Mouse (Mus musculus) kidney, adult 11 months (tissue): ENCODE measurements around the gene Tmem184c.

Experiments
- DNase-seq: peaks from one replicate; pipeline ENCODE4 v3.0.0; 2022

Gene Tmem184c

DNA sequence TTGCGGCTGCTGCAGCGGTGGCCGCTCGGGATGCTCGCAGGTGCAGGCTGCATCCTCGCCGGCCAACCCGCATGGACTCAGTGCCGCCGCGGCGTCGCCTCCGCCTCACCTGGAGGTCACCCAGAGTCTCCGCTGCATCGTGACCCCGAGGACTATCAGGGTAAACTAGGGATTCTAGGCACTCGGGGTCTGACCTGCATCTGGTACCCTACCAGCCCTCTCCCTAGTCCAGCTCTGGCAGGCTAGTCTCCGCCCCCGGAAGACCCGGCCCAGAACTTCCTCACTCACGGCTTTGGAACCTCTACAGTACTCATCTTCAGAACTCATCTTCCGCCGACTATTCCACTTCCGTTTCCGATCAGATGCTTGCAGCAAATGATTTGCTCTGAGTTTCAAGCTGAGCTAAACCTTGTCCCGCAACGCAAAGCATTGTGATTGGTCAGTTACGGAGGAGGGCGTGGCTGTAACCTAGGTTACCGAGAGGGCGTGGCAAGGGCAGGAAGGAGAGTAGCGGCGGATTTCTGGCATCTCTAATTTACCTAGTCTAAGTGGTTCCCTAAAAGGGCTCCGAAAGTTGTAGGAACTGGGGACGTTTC, at the start of gene Tmem184c:
Tmem184c (minus strand) TSS at position 325 of the 596 bp plus-strand sequence.
- DNase-seq = peak; percentile 97

GRCm38 (mm10) chr8:77659534-77660080, 49.1 kb upstream of the Tmem184c start:
- no peak for DNase-seq

DNA sequence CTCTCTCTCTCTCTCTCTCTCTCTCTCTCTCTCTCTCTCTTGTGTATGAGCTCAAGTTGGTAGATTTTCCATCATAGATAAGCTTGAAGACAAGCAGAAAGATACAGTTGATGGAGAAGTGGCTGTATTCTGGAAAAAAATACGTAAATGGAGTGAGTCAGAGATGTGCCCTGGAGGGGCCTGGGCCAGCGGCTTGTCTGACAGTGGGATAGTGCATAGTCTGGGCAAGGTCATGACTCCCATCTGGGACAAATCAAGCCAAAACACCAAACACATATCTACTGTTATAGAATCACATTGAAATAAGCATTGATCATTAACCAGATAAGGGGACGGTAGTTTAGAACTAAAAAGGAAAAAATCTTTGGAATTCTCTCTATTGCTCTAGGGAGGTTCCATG, 47.9 kb upstream of the Tmem184c start:
- DNase-seq = no peak

DNA sequence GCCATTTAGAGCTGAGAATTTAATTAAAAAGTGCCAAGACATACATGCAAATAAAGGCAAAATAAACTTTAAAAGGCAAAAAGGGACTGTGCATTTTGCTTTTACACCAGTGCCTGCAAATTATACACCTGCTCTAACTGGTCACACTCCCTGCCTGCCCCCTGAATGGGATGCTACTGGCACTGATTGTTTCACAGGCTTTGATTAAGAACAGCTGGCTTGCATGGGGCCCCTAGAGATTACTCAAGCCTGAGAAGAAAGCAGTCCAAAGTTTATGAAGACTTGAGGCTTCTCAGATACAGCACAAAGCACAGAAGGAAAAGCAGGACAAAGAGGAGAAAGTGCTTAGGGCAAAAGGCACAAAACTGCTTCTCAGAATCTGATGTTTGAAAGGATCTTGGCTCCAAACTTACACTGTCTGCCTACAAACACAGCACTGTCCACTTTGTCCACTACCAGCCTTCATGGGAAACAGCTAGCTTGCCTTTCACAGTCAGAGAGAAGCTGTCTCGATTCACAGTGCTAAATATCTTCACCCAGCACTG, 40.2 kb upstream of the Tmem184c start:
- DNase-seq = no peak

GRCm38 (mm10) chr8:77640093-77640839, 29.8 kb upstream of the Tmem184c start:
- no peak for DNase-seq

DNA sequence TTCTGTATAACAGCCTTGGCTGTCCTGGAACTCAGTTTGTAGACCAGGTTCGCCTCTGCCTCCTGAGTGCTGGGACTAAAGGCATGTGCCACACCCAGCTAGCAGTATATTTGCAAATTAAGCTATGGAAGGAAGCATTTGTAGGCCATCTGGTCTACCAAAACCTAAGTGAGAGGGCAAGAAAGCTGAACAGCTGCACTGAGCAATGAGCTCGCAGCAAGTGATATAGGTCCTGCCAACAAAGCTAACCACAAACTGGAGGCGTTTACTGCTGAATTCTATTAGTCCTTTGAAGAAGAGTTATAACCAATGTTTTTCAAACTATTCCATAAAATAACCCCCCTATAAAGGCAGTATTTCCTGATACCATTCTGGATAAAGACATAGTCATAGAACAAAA, 27.1 kb upstream of the Tmem184c start:
- no peak for DNase-seq

GRCm38 (mm10) chr8:77634035-77634434, 23.5 kb upstream of the Tmem184c start:
- DNase-seq = no peak

DNA sequence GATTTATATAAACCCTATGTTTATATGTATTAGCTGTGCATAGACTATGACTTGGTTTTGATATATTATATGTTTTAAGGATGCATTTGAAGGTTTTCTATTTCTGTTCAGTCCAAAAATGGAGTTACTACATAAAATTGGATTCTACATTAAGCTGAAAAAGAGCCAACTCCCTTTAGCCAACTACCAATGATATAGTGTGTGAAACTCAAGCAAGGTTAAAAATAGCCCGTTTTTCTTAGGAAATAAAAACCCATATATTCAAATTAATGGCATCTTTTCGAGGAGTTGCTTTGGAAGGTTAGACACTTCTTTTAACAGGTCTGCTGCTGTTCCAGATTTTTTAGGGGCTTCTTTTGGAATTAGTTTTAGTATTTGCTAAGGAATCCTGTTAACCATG, 22.7 kb upstream of the Tmem184c start:
- no peak for DNase-seq

DNA sequence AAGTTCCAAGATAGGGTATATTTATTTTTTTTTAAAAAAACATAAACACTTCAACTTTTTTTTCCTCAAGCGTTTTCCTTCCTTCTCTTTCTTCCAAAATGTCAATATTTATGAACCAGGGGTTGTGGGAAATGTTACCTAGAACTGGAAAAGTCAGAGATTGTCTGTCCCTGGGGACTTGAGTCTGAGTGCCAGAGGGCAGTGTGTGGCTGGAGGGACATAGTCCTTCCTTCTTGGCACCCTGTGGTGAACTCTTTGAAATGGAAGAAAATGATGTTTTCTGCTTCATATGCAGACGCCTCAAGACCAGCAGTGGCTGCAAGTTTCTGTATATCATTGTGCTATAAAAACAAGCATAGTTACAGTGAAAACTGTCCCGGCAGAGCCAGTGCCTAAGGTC, 20.2 kb upstream of the Tmem184c start:
- no peak for DNase-seq

DNA sequence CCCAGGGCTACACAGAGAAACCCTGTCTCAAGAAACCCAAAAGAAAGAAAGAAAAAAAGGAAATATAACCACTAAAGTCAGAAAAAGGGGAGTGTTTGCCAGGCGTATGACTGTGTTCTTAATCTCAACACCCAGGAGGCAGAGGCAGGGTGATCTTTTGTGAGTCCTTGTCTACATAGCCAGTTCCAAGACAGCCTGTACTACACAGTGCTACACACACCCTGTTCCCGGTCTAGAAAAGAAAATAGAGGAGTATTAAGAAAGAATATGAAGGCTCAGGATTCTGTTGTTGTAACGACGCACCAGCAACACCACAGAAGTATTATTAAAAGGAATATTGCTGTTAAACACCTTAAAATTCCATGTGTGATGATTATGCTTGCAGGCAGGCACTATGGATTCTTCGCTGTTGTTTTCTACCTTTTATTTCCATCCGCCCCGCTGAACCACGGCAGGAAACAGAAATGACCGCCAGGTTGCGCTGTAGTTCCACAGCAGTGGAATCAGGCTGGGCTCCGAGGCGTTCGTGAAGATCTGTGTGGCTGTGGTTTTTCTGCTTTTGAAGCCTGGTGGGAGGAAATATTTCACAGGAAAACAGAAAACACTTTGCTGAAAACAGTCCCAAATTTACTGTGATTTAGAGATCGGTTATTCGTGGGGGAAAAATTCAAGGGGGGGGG, 19.5 kb upstream of the Tmem184c start:
- peak; percentile 32 for DNase-seq

GRCm38 (mm10) chr8:77623677-77624209, 13.2 kb upstream of the Tmem184c start:
- no peak for DNase-seq

GRCm38 (mm10) chr8:77617916-77618315, 7.4 kb upstream of the Tmem184c start:
- peak; percentile 34 for DNase-seq

- no peak for DNase-seq
Measured at GRCm38 (mm10) chr8:77609621-77610020, 877 bp downstream of the Tmem184c start.

GRCm38 (mm10) chr8:77584174-77584573, 26.3 kb downstream of the Tmem184c start:
- no peak for DNase-seq

DNA sequence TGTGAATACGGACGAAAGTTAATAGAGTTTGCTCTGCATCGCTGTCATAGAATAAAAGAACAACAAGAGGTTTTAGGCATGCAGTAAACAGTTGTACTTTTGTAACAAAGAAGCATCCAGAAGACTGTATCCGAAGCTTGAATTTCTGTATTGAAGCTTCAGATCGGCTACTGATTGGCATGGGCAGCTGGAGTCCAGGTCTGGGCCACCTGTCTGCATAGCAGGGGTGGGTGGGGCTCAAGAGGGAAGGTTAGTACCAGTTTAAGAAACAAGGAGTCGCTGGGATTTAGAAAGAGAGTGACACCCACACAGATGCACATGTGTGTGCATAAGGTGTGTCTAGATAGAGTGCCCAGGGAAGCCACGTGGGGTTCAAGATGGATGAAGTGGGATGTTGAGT, 32.8 kb downstream of the Tmem184c start:
- DNase-seq = no peak

- no peak for DNase-seq
Measured at GRCm38 (mm10) chr8:77574229-77574628, 36.3 kb downstream of the Tmem184c start.

GRCm38 (mm10) chr8:77561441-77561840, 49.1 kb downstream of the Tmem184c start:
- no peak for DNase-seq

GRCm38 (mm10) chr8:77552491-77552890, 58.0 kb downstream of the Tmem184c start:
- DNase-seq = no peak

- peak; percentile 23 for DNase-seq
Measured at GRCm38 (mm10) chr8:77549881-77550580, 60.5 kb downstream of the Tmem184c start.

- DNase-seq = peak; percentile 92
Measured at GRCm38 (mm10) chr8:77549121-77549706, 61.3 kb downstream of the Tmem184c start, which contains the start of gene Prmt9. TSS of gene Prmt9 (plus strand) at chr8:77549397.
